Mouse (Mus musculus): ENCODE results near the gene Igfbp2.

Gene Igfbp2

DNA sequence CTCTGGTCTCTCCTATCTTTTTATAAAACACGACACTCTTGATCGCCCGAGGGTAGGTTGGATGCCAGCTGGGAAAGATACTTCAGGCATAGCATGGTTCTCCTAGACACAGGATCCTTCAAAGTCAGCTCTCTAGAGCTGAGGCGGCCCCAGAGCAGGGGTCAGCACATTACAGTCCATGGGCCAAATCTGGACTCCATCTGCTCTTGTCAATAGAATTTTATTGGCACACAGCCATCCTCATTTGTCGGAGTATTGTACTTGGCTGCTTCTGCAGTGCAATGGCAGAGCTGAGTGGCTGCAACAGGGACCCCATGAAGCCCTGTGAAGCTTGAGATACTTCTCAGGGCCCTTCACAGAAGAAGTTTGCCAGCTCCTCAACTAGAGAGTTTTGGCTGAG, 9.1 kb upstream of the Igfbp2 start:
- DNase-seq (ENCODE audit: low read depth, low spot score) = no peak

GRCm38 (mm10) chr1:72815616-72816015, 8.7 kb upstream of the Igfbp2 start:
- DNase-seq (ENCODE audit: low read depth, low spot score) = no peak

GRCm38 (mm10) chr1:72819995-72820394, 4.3 kb upstream of the Igfbp2 start:
- DNase-seq (ENCODE audit: low read depth, low spot score) = no peak

DNA sequence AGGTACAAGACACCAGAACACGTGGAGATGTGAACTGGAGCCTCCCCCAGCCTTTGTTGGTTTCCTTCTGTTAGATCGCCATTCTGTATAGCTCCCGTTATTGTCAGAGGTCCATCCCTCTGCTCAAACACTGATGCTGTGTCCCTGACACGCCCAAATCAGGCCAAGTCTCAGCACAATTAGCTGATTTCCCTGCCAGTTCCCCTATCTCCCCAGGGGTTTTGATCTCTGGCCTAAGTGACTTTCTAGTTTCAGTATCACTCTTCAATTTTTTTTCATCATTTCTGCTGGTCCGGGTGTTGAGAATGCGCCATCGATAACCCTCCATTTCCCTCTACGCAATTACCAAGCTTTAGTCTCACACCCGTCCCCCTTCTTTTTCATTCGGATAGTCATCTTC, 1.4 kb upstream of the Igfbp2 start:
- no peak for DNase-seq (ENCODE audit: low read depth, low spot score)

GRCm38 (mm10) chr1:72824707-72825101, 401 bp downstream of the Igfbp2 start:
- DNase-seq (ENCODE audit: low read depth, low spot score) = no peak

DNA sequence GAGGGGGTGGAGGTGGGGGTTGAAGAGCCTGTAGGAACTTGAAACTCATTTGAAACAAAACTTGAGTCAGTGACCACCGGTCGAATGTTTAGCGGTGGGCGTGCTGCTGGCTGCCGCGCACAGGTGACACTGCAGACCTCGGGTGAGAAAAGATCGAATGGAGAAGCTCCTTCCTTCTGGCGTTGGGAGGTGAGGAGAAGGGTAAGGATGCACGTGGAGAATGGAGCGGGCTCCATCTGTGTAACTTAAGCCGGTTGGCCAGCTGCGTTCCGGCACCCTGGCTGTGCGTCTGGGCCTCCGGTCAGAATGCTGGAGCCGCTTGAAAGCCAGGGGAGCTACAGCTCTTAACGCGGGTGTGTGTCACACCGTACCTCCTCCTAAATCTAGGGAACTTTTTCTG, 983 bp downstream of the Igfbp2 start:
- DNase-seq (ENCODE audit: low read depth, low spot score) = no peak

DNA sequence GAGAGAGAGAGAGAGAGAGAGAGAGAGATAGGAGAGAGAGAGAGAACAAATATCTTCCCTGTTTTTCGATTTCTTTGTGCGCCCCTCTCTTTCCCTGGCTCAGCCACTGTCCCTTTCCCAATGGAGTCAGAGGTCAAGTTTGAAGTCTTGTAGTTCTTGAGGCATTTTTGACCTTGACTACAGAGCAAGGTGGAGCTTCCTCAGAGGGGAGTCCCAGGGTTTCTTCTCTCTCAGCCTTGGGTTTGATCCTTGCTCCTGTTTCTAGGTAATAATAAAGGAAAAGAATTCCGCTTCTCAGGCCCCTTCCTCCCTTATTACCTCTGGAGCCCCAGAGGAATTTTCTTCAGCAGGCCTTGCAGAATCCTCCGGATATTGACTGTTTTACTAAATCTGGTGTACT, 1.6 kb downstream of the Igfbp2 start:
- no peak for DNase-seq (ENCODE audit: low read depth, low spot score)

GRCm38 (mm10) chr1:72826446-72826845, 2.1 kb downstream of the Igfbp2 start:
- no peak for DNase-seq (ENCODE audit: low read depth, low spot score)

DNA sequence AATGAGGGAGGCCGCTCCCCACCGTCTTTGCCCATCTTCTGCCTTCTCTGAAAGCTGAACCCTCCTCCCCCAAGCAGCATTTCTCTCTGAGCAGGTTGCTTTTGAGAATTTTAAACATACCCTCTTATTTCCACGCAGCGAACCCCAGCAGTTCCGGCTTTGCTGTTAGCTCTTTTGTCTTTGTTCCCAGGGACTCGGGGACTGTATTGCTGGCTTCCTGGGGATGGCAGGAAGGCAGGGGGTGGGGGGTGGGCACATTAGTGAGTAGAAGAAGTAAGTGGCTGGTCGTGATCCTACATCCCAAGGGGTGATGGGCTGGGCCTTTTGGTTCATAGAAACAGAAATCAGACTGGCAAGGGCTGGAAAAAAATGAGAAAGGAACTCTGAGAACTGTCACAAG, 2.6 kb downstream of the Igfbp2 start:
- DNase-seq (ENCODE audit: low read depth, low spot score) = no peak

GRCm38 (mm10) chr1:72827411-72828315, 3.4 kb downstream of the Igfbp2 start:
- no peak for DNase-seq (ENCODE audit: low read depth, low spot score)

DNA sequence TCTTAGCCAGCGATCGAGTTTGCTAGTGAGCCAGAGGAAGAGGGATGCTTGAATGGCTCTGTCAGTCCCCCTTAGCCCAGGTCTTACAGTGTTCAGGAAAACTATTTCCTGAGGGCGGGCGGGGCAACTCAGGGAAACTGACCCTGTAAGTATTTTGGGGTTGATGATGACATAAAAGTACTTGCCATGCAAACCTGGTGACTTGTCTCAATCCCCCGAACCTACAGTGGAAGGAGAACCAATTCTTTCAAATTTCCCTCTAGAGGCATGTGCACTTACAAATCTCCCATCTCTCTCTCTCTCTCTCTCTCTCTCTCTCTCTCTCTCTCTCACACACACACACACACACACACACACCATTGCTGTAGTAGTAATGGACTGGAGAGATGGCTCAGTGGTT, 4.5 kb downstream of the Igfbp2 start:
- no peak for DNase-seq (ENCODE audit: low read depth, low spot score)

GRCm38 (mm10) chr1:72830485-72830884, 6.2 kb downstream of the Igfbp2 start:
- DNase-seq (ENCODE audit: low read depth, low spot score) = no peak

GRCm38 (mm10) chr1:72832715-72833153, 8.4 kb downstream of the Igfbp2 start:
- no peak for DNase-seq (ENCODE audit: low read depth, low spot score)

DNA sequence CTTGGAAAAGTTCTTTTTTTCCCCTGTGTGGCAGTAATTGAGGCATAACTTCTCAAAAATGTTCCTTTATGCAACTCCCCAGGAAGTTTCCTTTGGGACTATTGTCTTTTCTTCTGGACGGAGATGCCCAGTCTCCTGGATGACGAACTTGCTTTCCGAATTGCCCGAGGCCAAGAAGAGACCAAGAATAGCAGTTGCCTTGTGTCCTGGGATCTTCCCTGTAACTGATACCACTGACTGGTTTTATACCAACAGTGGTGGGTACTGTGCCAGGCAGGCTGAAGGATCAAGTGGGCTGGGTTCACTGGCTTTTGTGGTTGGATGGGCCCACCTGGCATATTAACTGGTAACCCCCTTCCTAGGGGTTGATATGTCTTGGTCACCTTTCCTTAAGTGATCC, 9.3 kb downstream of the Igfbp2 start:
- no peak for DNase-seq (ENCODE audit: low read depth, low spot score)

- no peak for DNase-seq (ENCODE audit: low read depth, low spot score)
These were observed 15.1 kb downstream of the Igfbp2 start for GRCm38 (mm10) chr1:72839356-72839755.

DNA sequence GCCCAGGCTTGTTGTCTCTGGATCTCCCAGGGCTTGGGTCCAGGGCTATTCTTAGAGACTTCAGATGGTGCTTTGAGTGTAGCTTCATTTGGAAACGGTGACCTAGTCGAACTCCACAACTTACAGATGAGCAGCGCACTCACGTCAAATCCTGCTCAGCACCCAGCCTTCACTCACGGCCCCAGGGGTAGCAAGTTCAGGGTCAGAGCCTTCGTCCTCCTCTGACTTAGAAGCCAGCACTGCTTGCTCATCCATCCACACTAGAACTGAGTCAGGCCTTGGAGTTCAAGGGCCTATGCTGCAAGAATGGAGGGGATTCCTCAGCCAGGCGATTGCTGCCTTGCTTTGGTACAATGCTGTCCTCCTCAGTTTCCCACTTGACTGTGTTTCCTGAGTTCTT, 15.5 kb downstream of the Igfbp2 start:
- no peak for DNase-seq (ENCODE audit: low read depth, low spot score)

DNA sequence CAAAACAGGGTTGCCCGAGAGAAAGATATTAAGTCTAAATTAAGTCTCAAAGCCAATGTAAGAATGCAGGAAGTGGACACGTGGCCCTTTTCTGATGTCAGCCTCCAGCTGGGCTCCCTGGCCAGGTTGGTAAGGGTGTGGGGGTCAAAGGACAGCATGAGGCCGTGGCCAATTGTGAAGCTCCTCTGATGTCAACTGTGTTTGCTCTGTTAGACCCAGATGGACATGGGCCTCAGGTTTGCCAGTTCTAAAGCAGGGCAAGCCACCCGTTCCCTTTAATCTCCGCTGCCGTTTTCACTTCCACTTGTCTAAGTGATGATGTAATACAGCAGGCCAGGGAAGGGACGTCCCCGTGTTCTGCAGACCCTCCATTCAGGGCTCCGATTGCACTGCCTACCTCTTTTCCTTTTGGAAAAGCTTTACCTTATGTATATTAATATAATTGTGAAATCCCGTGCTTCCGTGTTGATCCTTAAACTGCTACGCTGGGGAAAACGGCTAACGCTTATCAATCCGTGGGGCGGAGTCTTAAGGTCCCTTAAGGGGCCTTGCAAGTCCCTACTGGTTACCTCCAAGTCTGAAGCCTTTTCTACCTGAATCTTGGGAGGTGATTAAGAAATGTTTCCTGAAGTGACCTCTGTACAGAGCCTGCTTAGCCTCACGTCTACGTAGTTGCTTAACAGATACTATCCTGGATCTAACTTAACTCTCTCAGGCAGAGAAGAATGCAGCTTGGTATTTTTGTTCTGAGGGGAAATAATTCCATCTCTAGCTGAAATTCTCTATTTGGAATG, 18.6 kb downstream of the Igfbp2 start:
- DNase-seq (ENCODE audit: low read depth, low spot score) = no peak

- no peak for DNase-seq (ENCODE audit: low read depth, low spot score)
These were observed 20.4 kb downstream of the Igfbp2 start for GRCm38 (mm10) chr1:72844675-72845074.

- DNase-seq (ENCODE audit: low read depth, low spot score) = no peak
These were observed 23.6 kb downstream of the Igfbp2 start for GRCm38 (mm10) chr1:72847849-72848380.

DNA sequence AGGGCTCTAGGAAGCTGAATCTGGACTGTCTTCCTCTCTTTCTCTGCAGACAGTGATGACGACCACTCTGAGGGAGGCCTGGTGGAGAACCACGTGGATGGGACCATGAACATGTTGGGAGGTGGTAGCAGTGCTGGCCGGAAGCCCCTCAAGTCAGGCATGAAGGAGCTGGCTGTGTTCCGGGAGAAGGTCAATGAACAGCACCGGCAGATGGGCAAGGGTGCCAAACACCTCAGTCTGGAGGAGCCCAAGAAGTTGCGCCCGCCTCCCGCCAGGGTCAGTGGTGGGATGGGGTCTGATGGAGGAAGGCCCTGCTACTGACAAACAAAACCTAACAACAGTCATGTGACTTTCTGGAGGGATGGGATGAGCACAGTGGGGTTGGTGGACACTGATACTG, 24.7 kb downstream of the Igfbp2 start:
- DNase-seq (ENCODE audit: low read depth, low spot score) = no peak

DNA sequence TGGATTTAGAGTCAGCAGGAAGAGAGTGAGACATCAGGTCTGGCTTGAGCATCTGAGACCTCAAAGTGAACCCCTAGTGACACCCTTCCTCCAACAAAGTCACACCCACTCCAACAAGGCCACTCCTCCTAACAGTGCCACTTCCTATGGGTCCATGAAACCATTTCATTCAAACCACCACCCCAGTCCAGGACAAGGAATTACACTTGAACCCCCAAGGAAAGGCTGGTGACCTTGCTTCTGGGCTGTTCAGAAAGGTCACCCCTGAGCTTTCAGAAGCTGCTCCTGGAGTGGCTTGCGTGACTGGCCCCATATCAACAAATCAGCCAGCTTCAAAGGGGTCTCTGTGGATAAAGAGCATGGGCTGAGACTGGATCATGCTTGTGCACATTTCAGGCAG, 29.5 kb downstream of the Igfbp2 start:
- no peak for DNase-seq (ENCODE audit: low read depth, low spot score)
